Mouse (Mus musculus) hematopoietic stem cell, adult 5-6 weeks (primary cell): Measurements from ENCODE around the gene Ralgps1. TPM values are rescaled to one million over a fixed set of nuclear protein-coding genes. Genes with fewer than 3 reads are reported as not detected.

Source experiments
- ATAC-seq, 2 experiments: fragments of 125-278 bp in 1 of 2; replicated peaks in 1 of 2; 2 replicates each; pipeline ENCODE4 v1.8.0; 2016 to 2017; ENCODE audit warnings: inconsistent platforms in 2 of 2, mild to moderate bottlenecking in 2 of 2, moderate number of reproducible peaks in 2 of 2, low read depth in 1 of 2, moderate TSS enrichment in 1 of 2; ENCODE audit not compliant: low FRiP score in 2 of 2, poor library complexity in 2 of 2, severe bottlenecking in 2 of 2, insufficient read depth in 1 of 2, low TSS enrichment in 1 of 2
- total RNA-seq: library from RNA; stranded (forward); fragments of 172-1452, 232-1000 nt; gene quantifications from 2 replicates; pipeline ENCODE4 v1.2.3, GENCODE M21; 2017

Ralgps1 gene
- total RNA-seq, 1 experiment from 2014 or later: 3.8 TPM

- ATAC-seq: no peak
These were observed 5.4 kb downstream of the Ralgps1 start for GRCm38 (mm10) chr2:33365703-33366471.

GRCm38 (mm10) chr2:33364656-33365055 lies 6.6 kb downstream of the Ralgps1 start:
- no peak for ATAC-seq

- ATAC-seq: no peak
These were observed 7.4 kb downstream of the Ralgps1 start for GRCm38 (mm10) chr2:33363890-33364289.

GRCm38 (mm10) chr2:33361139-33361716 lies 10.1 kb downstream of the Ralgps1 start:
- no peak for ATAC-seq

- no peak for ATAC-seq
These were observed 10.7 kb downstream of the Ralgps1 start for GRCm38 (mm10) chr2:33360564-33360963.

GRCm38 (mm10) chr2:33359184-33359583 lies 12.1 kb downstream of the Ralgps1 start:
- ATAC-seq: peak; percentile 75 to 89

- no peak for ATAC-seq
These were observed 13.9 kb downstream of the Ralgps1 start for GRCm38 (mm10) chr2:33357250-33357838.

- no peak for ATAC-seq
These were observed 15.7 kb downstream of the Ralgps1 start for GRCm38 (mm10) chr2:33355558-33355957.

- peak; percentile 84 to 88 for ATAC-seq
These were observed 17.9 kb downstream of the Ralgps1 start for GRCm38 (mm10) chr2:33353432-33353831.

GRCm38 (mm10) chr2:33351449-33351848 lies 19.8 kb downstream of the Ralgps1 start:
- ATAC-seq: no peak

- ATAC-seq: no peak
These were observed 20.4 kb downstream of the Ralgps1 start for GRCm38 (mm10) chr2:33350921-33351320.

GRCm38 (mm10) chr2:33349581-33349980 lies 21.7 kb downstream of the Ralgps1 start:
- ATAC-seq: no peak

- peak; percentile 28 to 39; a peak in 2 of 4 replicates for ATAC-seq
These were observed 22.2 kb downstream of the Ralgps1 start for GRCm38 (mm10) chr2:33349081-33349480.

- no peak for ATAC-seq
These were observed 23.0 kb downstream of the Ralgps1 start for GRCm38 (mm10) chr2:33348260-33348659.

- peak in 1 of 2 experiments; percentile 40; a peak in 1 of 4 replicates for ATAC-seq
These were observed 23.7 kb downstream of the Ralgps1 start for GRCm38 (mm10) chr2:33347607-33348006.

GRCm38 (mm10) chr2:33346749-33347148 lies 24.5 kb downstream of the Ralgps1 start:
- ATAC-seq: 0 out of 4 replicates have a peak, but pooled peaks of 1 of the 2 experiments have one; percentile 16

GRCm38 (mm10) chr2:33345956-33346355 lies 25.3 kb downstream of the Ralgps1 start:
- ATAC-seq: no peak

GRCm38 (mm10) chr2:33345475-33345874 lies 25.8 kb downstream of the Ralgps1 start:
- no peak for ATAC-seq
